Mouse (Mus musculus) spleen, postnatal 14 days (tissue): Measurements from ENCODE around the gene Jsrp1.
A peak's percentile ranks its signal among the peaks of the same experiment; 100 is the strongest.

ENCODE experiments used
- DNase-seq, 2 experiments: peaks; one replicate each; pipeline ENCODE4 v3.0.0; 2021 to 2022; ENCODE audit warnings: low spot score in 2 of 2

Jsrp1 gene

DNA sequence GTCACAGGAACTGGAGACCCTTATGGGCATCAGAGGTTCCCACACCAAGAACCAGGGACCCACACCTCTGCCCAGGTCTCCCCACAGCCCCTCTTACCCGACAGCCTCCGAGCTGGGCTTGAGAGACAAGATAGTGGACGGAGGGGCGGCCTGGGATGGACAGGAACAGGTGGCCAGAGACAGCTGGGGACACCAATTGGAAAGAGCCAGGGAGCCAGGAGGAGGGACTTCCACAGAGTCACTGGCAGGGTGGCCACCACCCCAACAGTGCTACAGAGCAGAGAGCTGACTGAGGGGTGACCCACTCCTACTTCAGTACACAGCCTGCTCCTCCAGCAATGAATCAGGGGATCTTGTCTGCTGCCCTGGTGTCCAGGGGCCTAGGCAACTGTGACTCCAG is at the start of gene Jsrp1:
Gene Jsrp1 (minus strand): TSS at position 133 of the 400 bp plus-strand sequence.
- no peak for DNase-seq

DNA sequence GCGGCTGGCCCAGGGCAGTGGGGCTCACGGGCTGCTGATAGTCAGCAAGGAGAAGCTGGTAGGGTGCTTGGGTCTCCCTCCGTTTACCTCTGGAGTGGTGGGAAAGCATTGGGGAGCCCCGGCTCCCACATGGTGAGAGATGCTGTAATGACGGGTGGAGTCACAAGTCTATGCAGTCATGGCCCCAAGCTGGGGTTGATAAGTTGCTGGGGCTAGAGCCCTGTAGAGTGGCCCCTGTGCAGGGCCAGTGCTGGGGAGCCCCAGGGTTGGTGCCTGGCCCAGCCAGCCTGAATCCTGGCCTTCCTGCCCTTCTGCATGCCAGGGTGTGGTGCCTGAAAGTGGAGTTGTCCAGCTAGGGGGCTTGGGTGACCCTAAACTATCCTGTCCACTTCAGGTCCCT is 49.0 kb upstream of the Jsrp1 start:
- no peak for DNase-seq

DNA sequence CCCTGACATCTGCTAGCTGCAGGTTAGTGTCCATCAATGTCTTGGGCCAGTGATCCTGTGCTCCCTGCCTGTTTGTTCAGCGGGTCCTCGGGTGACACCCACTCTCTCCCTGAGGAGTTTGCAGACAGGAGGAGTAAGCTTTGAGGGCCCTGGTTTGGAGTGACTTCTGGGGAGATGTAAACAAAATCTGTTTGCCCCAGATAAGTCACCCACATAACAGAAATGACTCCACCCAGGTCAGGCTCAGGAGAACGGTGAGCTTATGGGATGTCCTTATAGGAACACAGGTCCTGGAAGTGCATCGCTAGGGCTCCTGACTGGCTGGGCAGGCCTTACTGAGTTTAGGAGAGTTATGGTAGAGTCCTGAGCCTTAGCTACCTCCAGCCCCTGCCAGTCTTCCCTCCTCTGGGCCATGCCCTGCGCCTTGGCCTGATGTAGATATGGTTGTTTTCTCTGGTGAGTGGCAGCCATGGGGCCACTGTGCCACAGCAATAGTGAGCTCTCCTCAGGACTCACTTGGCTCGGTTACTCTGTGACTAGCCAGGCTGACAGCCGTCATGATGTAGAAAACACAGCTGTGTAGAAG is 45.1 kb upstream of the Jsrp1 start:
- DNase-seq: peak; percentile 45 to 62

DNA sequence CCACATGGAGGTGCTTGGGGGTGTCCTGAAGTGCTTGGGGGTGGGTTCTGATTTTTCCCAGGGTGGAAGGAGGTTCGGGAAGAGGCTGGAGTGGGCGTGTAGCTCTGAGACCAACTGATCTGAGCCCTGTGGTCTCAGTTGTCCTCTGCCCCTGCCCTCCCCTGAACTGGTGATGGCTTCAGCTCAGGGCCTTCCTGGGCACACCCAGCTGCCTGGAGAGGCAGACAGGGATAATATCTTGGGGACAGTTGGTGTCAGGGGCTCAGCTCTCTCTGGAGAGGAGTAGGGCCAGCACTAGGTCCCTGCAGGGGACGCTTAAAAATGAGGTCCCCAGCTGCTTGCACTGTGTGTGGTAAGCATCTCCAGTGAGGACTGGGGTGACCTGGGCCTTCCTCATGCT is 44.5 kb upstream of the Jsrp1 start:
- DNase-seq: peak; percentile 40 to 53

DNA sequence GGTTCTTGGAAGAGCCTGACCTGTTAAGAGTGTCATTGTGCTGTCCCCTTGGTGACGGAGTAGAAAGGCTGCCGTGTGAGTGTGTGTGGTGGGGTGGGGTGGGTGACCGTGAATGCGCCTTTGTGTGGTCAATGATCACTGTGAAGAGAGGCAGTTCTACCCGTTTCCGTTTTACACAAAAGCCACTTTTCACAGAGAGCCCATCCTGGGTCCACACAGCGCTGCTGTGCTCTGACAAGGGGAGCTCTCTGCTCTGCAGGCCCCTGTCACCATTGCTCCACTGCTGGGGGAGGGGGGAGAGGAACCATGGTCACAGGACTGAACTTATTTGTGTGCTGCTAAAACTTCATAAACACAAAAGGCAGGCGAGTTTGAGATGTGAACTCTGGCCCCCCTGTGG is 44.1 kb upstream of the Jsrp1 start:
- DNase-seq: no peak

DNA sequence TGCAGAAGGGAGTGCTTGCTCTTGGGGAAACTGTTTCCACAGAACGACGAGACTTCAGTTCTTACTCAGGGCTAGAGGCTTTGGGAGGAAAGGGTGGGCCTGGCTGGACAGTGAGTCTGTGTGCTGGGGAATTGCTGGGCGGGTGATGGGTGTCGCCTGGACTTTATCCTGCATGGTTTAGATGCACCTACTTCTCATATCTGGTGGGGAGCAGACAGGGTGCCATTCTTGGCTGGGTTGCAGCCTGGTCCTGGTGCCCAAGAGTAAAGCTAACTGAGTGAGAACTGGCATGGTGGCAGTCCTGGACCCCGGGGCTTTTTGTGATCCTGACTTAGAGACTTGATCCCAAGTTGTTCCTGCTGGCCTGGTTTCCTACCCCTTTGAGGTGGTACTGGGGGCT is 43.6 kb upstream of the Jsrp1 start:
- peak; percentile 55 to 59 for DNase-seq

DNA sequence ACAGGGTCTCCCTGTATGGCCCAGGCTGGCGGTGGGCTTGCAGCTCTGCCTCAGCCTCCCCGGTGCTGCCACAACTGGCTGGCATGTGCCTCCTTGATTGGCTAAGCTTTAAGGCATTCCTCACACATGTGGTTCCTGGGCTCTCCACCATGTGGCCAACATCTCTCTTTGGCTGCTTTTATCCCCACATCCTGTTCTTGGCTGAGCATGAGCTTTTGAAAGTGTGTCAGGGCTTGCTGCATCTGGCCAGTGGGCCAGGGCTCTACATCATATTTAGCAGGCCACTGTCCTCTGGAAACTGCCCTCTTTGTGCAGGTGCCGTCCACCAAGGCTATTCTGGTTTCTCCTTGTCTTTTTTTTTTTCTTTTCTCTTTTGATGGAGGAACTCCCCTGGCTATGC is 43.0 kb upstream of the Jsrp1 start:
- peak in 1 of 2 experiments; percentile 26 for DNase-seq

DNA sequence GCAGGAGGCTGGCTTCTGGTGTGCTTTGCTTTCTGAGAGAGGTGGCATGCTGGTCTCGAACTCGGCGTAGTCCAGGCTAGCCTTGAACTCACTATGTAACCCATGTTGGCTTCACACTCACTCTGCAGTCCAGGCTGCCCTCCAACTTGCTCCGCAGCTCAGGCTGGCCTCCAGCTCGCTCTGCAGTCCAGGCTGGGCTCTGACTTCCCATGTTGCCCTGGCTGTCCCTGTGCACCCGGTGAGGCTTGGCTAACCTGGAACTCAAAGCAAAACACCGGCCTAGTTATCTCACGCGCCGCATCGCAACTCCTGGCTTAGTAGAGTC is 42.4 kb upstream of the Jsrp1 start:
- peak; percentile 21 to 25 for DNase-seq

DNA sequence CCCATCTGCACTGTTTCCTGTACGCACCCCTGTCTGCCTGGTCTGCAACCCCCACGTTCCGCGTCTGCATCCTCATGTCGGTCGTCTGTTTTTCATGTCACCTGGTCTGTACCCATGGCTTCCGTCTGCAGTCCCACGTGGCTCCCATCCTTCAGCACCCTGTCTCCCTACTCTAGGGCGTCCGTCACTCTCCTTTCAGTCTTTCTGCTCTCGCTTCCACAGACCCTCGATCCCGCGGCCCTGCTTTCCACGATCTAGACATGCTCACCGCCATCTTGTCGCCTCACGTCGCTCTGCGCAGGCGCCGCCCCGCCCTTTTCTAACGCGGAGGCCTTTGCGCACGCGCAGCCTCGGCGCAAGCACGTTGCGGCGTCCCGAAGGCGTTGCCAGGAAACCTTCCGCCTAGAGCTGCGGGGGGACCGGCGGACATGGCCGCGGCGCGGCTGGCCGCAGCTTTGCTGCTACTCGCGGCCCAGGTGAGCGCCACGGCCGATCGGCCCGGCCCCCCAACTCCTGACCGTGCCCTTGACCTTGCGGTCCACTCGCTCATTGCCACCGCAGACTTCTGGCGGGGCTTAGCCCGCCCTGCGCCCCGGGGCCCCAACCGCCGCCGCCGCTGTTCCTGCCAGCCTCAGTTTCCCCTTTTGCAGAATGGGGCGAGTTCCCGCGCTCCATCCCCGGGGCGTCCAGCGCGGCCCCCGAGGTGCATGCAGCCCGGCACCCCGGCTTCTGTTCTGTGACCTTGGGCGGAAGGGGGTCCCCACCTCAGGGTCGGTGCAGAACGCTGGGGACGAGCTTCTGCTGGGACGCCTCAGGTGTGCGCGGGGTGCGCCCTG is 41.8 kb upstream of the Jsrp1 start, which contains the start of the genes Lsm7 and Sppl2b:
Gene Lsm7 (minus strand): TSS at position 297 of the 836 bp plus-strand sequence.
Gene Sppl2b (plus strand): TSS at position 363 of the 836 bp plus-strand sequence.
- peak; percentile 98 to 99 for DNase-seq

DNA sequence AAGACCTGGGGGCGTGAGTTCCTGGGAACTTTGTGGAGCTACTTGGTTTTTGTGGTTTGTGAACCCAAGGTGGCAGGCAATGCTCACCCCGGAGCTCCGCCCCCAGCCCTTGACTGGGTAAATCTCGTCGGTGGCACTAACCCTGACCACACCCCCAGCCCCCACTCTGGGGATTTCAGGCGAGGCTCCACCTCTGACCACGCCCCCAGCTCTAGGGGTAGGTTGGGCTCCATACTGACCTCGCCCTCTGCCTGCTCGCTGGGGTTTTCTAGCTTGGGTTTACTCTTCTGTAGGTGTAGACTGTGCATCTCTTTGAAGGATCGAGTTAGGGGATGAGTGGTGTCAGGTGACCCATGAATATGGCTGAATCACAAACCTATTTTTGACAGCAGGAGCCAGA is 35.3 kb upstream of the Jsrp1 start:
- peak; percentile 39 to 65 for DNase-seq

DNA sequence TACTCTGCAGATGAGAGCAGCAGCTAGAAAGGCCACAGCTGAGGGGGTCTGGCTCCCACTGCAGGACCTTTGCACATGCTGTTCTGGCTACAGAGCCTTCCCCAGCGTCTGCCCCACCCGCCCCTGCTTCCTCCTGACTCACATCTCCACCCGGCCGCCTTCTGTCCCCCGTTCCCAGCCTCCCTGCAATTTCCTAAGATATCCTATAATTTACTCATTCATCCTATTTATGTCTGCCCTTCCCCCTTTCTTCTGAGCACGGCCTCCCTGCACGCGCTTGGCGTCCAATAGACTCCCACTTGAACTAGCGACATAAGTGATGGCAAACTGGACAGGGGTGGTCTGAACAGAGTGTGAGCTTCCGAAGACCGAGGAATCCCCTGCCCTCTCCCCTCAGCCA is 32.4 kb upstream of the Jsrp1 start:
- no peak for DNase-seq

DNA sequence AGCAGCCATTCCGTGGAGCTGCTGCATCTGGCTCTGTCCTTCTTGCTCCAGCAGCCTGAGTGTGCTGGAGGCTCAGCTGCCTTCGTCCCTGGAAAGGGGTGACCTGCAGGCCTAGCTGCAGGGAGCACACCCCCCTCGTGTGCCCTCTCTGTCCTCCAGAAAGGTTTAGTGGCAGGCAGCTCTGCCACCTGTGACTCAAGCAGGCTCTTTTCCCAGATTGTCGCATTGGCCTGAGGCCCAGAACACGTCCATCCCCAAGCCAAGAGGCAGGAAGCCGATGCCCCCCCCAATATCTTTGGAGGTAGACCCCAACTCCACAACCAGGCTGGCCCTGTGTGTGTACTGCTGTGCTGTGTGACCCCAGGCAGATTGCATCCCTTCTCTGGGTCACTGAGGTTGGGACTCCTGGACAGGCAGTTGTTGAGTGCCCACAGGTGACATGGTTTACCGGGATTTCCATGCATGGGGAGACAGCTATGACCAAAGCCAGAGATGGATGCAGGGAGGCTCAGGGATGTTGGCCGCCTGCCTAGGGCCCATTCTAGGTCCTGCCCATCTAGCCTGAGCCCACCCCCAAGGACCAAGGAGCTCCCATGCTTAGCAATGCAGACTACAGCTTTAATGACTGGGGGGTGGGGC is 31.9 kb upstream of the Jsrp1 start:
- no peak for DNase-seq

DNA sequence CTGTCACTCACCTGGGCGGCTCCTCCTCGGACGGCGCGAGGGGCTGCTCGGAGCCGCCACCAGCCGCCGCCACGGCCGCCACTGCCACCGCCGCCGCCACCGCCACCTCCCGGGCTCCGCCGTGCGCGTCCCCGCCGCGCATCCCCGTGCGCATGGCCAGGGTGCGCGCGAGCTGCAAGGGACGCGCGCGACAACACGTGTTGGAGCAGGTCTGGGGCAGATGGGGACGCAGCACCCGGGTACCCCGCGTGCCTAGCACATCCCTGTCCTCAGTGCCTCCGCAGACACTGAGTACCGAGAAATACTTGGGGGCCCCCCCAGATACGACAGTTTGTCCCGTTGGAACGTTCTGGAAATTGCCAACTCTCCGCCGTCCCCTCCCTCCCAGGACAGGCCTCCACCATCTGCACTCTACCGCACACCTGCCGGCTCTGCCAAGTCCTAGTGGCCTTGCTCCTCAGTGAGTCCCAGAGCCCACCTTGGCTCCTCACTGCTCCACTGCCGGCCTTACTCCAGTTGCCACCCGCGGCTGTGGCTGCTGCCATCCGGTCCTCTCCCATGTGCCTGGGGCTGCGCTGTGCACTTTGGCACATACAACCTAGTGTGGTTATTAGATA is 30.7 kb upstream of the Jsrp1 start, which contains the start of gene Lingo3:
Gene Lingo3 (minus strand): TSS at position 109 of the 617 bp plus-strand sequence.
- DNase-seq: no peak

DNA sequence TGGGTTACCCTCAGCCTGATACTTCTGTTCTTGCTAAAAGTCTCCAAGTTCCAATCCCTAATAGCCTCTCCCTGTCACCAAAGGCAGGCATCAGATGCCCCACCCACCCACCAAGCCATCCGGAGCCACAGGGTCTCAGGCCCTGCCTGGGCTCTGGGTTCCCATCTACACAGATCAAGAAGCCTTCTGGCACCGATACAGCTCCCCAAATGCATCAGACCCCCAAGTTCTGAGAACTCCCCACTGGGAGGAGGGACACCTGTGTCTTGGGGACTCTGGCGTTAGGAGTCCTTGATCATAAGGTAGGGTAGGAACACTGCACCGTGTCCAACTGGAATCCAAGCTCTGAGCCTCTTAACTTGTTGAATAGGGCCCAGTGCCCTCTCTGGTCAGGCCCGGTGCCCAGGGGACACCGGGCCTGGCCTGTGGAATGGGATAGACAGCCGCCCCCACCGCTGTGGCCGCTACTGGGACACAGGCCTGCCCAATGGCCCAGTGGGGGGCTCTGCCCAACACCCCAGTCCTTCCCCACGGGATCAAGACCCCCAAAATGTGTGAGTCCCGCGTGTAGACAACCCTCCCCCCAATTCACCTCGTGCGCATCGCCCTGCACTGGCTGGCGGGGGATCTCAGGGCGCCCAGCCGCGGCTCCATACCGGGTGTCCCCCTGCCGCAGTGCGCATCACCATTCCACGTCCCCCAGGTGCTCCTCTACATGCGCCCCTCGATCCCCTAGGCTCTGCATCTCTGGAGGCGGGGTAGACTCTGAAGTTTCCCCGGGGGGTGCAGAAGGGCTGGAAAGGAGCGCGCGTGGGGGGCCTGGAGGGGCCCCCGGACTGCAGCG is 30.0 kb upstream of the Jsrp1 start:
- DNase-seq: no peak

DNA sequence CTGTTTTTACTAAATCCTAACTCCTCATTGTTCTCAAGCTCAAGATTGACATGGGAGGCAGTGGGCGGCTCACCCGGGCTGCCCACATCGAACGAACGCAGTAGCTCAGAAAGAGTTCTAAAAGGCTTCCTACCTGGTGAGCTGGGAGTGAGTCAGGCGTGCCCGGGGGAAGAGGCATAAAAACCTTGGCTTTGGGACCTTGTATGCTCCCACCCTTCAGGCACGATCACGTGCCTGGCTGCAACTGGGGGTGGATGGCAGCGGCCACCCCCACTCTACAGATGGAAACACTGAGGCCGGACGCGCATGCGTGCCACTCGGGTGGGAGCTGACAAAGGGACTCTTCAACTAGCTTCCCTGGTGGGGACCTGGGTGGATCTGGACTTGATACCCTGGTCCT is 29.0 kb upstream of the Jsrp1 start:
- DNase-seq: no peak

DNA sequence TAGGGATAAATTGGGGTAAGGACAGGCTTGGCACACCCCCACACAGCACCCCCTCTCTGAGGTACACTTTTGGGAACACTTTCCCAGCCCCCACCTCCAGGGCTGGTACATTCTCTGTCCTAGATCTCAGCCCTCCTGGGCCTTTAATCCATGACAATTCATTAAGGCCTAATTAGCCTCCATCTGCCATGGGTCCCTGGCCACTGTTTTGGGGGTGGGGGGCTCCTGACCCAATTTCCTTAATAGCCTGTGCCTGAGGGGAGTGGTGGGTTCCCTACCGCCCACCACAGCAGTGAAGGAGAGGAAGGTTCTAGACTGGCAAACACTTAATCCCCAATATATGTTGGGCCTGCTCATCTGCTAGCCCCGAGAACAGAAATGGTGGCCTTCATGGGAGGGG is 28.4 kb upstream of the Jsrp1 start:
- no peak for DNase-seq

DNA sequence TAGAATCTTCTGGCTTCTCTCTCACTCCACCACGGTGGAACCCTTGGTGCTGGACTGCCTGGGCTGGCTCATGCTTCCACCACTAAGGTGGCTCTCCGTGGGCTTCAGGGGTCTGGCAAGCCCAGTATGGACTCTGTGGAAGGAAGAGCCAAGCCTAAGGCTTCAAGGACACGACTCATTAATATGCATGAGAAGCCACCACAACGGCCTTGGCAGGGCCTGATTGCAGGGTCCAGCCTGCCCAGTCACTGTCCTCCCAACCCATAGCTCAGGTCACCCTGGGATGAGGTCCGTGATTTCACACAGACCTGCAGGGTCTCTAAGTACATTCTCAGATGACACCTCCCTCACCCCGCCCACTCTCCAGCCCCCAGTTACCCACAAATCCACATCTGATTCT is 26.6 kb upstream of the Jsrp1 start:
- no peak for DNase-seq

DNA sequence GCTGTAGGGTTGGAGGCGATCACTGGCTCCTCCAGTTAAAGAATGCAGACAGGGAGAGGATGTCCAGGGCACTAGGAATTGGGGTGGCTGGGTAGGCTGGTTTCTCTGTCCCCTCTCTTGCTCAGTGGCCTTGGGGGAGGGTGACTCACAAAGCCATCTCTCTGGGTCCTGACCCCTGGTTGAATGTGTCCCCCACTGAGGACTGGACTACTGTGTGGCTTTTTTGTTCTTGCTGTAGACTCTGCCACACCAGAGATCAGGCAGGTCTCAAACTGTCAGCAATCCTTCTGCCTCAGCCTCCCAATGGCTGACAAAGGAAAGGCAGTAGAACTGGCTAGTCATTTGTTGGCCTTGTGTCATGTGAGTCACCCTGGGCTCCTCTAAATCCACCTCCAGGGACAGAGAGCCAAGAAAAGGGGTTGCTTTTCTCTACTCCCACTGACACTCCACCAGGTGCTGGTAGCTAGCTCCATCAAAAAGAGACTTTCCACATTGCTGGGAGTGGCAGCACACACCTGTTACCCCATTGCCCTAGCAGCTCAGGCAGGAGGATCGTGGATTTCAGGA is 25.1 kb upstream of the Jsrp1 start:
- no peak for DNase-seq

DNA sequence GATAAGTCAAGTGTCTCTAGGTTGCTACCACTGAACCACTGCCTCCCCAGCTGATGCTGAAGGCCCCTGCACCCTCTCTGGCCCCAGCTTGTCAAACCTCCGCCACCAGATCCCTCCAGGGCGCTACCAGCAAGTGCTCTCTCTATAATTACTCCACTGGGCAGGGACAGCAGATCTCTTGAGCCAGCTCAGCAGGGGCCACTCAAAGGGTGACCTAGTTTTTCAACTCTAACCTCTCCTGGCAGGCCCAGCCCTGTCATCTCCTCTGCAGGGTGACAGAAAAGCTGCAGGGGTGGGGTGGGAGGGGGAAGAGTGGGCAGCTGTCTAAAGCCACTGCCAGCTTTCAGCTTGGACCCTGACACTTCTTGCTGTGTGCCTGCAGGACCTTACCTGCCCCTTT is 24.5 kb upstream of the Jsrp1 start:
- no peak for DNase-seq

DNA sequence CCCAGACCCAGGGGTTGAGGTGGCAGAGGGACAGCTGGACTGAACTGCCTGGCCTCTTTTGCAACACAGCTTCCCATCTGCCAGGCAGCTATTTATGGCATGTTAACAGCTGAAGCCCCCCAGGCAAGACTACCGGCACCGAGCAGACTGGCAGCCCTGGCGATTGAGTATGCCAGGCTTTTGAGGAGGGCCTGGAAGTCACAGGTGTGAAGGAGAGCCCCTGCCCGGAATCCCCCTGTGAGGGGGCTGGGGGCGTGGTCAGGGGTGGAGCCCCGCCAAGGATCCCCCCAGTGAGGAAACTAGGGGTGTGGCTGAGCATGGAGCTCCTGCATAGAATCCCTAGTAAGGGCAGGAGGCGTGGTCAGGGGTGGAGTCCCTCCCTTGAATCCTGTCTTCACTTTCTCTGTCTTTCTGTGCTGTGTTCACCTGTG is 23.7 kb upstream of the Jsrp1 start:
- no peak for DNase-seq

DNA sequence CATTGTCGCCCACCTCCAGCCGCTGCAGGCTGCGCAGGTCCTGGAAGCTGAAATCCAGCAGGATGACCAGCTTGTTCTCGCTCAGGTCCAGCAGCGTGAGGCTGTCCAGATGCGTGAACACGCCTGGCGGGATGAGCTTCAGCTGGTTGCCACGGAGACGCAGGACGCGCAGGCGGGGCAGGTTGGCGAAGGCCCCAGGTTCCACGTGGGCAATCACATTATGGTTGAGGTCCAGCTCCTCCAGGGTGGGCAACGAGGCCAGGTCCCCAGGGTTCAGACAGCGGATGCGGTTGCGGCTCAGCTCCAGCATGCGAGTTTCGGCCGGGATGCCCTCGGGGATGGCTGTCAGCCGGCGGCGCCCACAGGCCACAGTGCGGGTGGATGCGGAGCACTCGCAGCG is 22.3 kb upstream of the Jsrp1 start:
- DNase-seq: no peak
